Mouse (Mus musculus) embryonic fibroblast, embryonic 13.5 days (primary cell): ENCODE data around the gene Uhrf1bp1. TPM values are rescaled to one million over a fixed set of nuclear protein-coding genes. Genes with fewer than 3 reads are reported as not detected.

Experiments used
- H3K27ac ChIP-seq: 2 replicates; pipeline ENCODE4 v1.5.1; 2012; ENCODE audit warnings: low read length, control low read depth, inconsistent platforms; ENCODE audit not compliant: insufficient read depth
- H3K4me1 ChIP-seq: 2 replicates; pipeline ENCODE4 v1.6.1; 2011; ENCODE audit warnings: low read length; ENCODE audit not compliant: control insufficient read depth, insufficient read depth
- H3K4me3 ChIP-seq: 2 replicates; pipeline ENCODE4 v1.5.1; 2011; ENCODE audit warnings: mild to moderate bottlenecking, control low read depth, low read length; ENCODE audit not compliant: insufficient read depth
- CTCF ChIP-seq: IDR thresholded peaks from 2 replicates; pipeline ENCODE4 v1.5.1; 2011; ENCODE audit warnings: mild to moderate bottlenecking, control low read depth, low read length, moderate library complexity, borderline replicate concordance; ENCODE audit not compliant: insufficient read depth
- POLR2A ChIP-seq: IDR thresholded peaks from 2 replicates; pipeline ENCODE4 v1.6.1; 2011; ENCODE audit warnings: low read depth, mild to moderate bottlenecking, control low read depth, low read length, moderate library complexity
- polyA plus RNA-seq: library from polyadenylated mRNA; stranded (reverse); fragments of >200 nt; gene quantifications from 2 replicates; pipeline ENCODE4 v1.2.4, GENCODE M21; 2011; ENCODE audit warnings: low read depth; ENCODE audit not compliant: missing spikeins, insufficient read length

Gene Uhrf1bp1
- polyA plus RNA-seq, 1 experiment, result 20.6 TPM

DNA sequence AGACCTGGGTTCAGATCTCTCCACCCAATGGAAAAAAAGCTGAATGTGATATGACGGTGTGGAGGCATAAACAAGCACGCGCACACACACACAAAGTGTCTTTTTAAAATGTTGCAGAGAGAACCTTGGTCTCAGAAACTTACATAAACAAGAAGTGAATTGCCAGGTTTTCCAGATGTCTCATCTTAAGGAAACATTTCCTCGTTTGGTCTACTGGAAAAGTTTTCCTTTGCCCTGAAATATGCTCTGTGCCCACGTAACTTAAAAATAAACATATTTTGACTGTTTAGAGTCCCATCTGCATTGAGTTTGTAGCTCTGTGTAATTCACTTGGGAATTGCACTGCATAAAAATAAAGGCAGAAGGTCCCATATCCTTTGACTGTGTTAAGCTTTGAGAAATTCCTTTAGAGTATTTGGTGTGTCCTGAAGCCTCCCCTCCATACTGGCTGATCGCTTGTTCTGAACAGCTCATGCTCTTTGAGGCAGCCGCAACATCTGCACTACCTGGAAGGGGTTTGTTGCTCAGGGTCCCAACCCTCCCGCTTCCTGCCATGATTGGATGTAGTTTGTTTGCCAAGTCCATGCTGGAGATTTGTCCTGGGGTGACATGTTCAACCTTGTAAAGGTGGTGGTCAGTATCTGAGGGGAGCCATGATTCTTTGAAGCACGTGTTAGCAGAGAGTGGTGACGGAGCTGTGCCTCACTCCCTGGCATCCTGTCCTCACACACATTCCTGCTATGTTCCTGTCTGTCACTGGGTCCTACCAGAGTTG lies 78.1 kb downstream of the Uhrf1bp1 start:
- Histone ChIP-seq H3K27ac (no peak overlapping the region), H3K4me1 (peaks cover 13% of the 10 kb centered on the region), H3K4me3 (no peak overlapping the region)
- no peak for TF ChIP-seq POLR2A
- TF ChIP-seq CTCF, result no peak

DNA sequence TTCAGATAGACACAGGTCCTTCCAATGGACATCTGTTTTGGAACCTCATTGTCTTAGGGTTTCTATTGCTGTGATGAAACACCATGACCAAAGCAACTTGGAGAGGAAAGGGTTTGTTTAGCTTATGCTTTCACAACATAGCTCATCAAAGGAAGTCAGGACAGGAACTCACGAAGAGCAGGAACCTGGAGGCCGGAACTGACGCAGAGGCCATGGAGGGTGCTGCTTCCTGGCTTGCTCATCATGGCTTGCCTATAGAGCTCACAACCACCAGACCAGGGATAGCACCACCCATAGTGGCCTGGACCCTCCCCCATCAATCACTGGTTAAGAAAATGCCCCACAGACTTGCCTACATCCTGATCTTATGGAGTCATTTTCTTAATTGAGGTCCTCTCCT lies 78.8 kb downstream of the Uhrf1bp1 start:
- no peak overlapping the region for H3K4me3 ChIP-seq
- H3K27ac ChIP-seq, result no peak overlapping the region
- TF ChIP-seq CTCF, result no peak
- peaks cover 13% of the 10 kb centered on the region for H3K4me1 ChIP-seq

DNA sequence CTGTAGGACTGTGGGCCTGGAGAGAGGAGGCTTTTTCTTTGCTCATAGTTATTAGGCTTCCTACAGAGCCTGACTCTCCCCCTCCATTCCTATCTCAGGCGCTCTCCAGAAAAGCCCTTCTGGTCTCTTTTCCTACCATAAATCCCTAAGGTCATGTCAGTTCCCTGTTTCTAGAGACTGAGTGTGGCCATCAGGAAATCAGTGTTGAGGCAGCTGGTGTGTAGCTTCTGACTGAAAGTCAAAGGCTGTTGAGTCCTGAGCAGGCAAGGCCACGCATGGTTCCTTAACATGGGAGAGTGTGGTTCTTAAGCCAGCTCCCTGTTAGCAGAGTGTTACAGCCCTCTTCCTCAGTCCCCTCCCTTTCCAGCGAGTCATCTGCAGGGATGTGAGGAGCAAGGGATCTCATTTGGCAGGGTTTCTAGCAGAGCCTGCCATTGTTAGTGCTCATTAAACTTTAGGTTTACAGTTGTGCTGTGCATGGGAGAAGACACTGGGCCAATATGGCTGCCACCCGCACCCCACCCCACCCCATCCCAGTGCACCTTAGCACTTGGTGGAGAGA lies 80.9 kb downstream of the Uhrf1bp1 start:
- no peak overlapping the region for H3K27ac ChIP-seq
- TF ChIP-seq POLR2A (0 out of 2 replicates have a peak, but pooled peaks have one; percentile 21), CTCF (no peak)
- peaks cover 13% of the 10 kb centered on the region for H3K4me1 ChIP-seq

DNA sequence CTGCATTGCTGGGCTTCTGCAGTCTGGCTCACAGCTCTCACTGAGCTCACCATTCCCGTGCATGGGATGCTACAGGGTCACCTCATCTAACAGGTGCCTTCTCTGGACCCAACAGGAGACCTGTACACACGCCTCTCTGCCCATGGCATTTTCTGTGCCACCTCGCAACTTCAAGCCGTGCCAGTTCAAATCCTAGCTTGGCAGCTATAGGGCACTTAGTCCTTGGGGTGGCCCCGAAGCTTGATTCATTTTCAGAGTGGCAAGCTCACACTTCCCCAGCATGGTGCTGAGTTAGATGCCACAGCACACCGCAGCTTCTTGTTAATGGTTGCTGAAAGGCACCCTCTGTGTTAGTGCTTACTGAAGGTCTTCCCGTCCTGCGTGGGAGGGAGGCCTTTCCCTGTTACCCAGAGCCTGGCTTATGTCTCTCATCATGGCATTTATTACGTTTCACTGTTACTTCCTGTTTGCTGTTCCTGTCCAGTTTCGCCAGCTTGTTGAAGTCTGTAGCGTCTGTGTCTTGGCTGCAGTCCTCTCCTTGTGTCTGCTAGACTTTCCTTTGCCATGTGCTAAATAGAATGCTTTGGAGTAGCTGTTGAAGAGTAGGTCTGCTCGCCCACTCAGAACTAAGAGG lies 82.0 kb downstream of the Uhrf1bp1 start:
- peaks cover 13% of the 10 kb centered on the region for H3K4me1 ChIP-seq
- H3K27ac ChIP-seq, result no peak overlapping the region
- TF ChIP-seq CTCF (no peak), POLR2A (no peak)
- no peak overlapping the region for H3K4me3 ChIP-seq

More for the DNA sequence above, 80.9 kb downstream of the Uhrf1bp1 start:
- H3K4me3 ChIP-seq, result no peak overlapping the region

DNA sequence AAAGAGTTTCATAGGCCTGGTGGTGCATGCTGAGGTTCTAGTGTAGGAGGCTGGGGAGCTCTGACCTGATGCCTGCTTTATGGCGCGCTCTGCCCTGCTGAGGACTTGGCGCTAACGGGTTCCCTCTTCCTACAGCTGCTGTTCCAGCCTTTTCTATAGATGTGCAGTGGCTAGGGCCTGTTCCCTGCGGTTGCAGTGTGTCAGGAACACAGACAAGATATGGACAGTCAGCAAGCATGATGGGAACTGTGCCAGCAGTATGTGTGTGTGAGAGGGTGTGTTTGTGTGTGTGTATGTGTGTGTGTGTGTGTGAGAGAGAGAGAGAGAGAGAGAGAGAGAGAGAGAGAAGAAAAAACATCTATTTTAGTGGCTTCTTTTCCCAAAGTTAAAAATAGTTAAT lies 82.8 kb downstream of the Uhrf1bp1 start:
- Histone ChIP-seq H3K4me3 (no peak overlapping the region), H3K4me1 (peaks cover 13% of the 10 kb centered on the region), H3K27ac (no peak overlapping the region)

DNA sequence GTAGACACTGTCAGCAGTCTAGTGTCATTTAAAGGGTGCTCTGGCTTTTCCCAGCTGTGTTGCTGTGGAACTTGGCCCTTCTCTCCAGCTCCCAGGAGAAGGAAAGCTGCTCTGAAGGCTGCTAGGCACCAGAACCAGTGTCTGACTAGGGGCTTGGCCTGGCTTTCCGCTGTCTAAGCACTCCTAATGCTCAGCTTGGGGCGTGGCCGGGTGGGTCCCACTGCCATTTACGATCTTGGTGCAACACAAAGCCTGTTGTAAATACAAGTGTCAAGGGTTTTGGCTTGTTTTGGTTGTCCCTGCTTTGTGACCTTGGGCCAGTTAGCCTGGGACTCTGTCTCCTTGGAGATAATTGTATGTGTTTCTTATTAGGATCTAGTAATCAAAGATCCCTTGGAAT lies 84.1 kb downstream of the Uhrf1bp1 start:
- no peak overlapping the region for H3K4me3 ChIP-seq

More for the DNA sequence above, 82.8 kb downstream of the Uhrf1bp1 start:
- no peak for TF ChIP-seq CTCF
- TF ChIP-seq POLR2A, result no peak

DNA sequence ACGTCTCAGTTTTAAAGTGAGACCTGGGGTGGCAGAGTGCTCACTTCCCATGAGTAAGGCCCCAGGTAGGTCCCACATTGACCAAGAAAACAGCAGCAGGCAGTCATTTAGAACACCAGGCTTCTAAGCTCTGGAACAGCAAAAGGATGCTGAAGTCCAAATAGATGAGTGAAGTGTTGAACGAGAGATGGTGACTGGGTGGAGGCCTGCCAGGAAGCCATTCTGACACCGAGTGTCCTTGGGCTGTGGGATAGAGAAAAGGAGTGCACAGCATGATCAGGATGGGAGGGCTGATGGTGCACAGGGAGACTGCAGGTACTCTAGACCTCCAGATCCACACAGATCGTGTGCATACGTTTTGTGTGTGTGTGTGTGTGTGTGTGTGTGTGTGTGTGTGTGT lies 84.9 kb downstream of the Uhrf1bp1 start:
- H3K4me1 ChIP-seq, result peaks cover 17% of the 10 kb centered on the region

More for the DNA sequence above, 84.1 kb downstream of the Uhrf1bp1 start:
- TF ChIP-seq CTCF (no peak), POLR2A (no peak)
- Histone ChIP-seq H3K27ac (no peak overlapping the region), H3K4me1 (peaks cover 13% of the 10 kb centered on the region)

DNA sequence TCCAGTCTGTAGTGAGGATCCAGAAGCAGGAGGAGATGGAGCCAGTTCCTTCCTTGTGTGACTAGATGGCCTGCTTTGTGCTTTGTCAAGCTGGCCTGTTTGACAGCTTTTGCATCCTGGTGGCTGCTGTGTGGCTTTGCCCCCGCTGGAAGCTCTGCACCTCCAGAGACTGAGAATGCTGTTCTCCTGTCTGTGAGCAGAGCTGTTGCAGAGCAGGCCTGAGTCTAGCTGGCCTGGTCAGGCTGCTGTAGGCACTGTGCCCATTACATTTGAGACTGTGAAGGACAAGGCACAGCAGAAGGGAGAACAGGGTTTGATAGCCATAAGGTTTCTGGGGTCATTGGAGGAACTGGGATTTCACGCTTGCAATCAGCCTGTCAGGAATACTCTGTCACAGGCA lies 85.5 kb downstream of the Uhrf1bp1 start:
- TF ChIP-seq CTCF (no peak), POLR2A (no peak)
- Histone ChIP-seq H3K27ac (no peak overlapping the region), H3K4me1 (peaks cover 21% of the 10 kb centered on the region), H3K4me3 (no peak overlapping the region)

More for the DNA sequence above, 84.9 kb downstream of the Uhrf1bp1 start:
- Histone ChIP-seq H3K27ac (no peak overlapping the region), H3K4me3 (no peak overlapping the region)
- TF ChIP-seq POLR2A (no peak), CTCF (no peak)

DNA sequence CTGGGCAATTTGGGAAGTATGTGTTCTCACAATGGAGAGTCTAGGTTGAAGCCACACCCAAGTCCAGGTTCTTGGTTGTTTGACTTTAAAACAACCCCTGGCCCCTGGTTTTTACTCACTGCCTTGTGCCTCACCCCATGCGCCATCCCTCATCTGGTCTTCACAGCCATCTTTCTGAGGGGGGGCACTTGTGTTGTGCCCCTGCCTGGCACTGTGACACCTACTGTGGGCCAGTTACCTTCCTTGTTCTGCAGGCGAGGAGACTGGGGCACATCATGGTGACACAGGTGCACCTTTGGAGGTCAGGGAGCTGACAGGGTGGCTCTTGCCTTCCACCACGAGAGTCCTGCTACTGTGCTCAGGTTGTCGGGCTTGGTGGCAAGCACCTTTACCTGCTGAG lies 85.9 kb downstream of the Uhrf1bp1 start:
- Histone ChIP-seq H3K27ac (no peak overlapping the region), H3K4me1 (peaks cover 20% of the 10 kb centered on the region), H3K4me3 (no peak overlapping the region)
- TF ChIP-seq CTCF (no peak), POLR2A (no peak)
